Mouse (Mus musculus) erythroblast, embryonic 14.5 days (primary cell): ENCODE results near the gene Gpr65.

Source experiments
- GATA1 ChIP-seq: IDR thresholded peaks from 2 replicates; pipeline ENCODE4 v1.6.1; 2012; ENCODE audit warnings: low read length, inconsistent platforms, mixed read lengths
- TAL1 ChIP-seq: IDR thresholded peaks from 3 replicates; pipeline ENCODE4 v1.6.1; 2012; ENCODE audit warnings: low read length, inconsistent platforms, mixed read lengths

DNA sequence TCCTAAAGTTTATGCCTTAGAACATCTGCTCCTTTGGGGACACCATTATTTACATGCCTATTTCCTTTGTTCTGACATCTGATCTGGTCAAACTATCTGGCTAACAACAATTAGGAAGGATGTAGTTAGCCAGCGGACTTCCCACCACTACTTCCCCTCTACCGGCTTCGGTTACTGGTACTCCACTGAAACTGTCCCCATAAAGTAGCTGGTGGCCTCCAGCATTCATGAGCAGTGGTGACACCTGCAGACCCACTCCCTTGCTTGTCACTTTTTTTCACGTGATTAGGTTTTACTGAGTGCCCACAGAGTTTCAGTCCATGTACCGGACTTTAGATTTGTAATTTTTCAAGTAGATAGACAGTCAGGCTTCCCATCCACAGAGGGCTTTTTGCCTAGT is 47.5 kb downstream of the Gpr65 start:
- TF ChIP-seq GATA1 (no peak), TAL1 (no peak)
